Mouse (Mus musculus) T-cell, adult 2 months (primary cell): ENCODE results near the gene Eva1a.

Source experiments
- DNase-seq: peaks from one replicate; pipeline ENCODE4 v3.0.0; 2022; ENCODE audit warnings: low spot score

Gene Eva1a

GRCm38 (mm10) chr6:82127827-82128226 lies 87.0 kb downstream of the Eva1a start:
- no peak for DNase-seq

- no peak for DNase-seq
Observed at GRCm38 (mm10) chr6:82129630-82130217, 88.9 kb downstream of the Eva1a start.

DNA sequence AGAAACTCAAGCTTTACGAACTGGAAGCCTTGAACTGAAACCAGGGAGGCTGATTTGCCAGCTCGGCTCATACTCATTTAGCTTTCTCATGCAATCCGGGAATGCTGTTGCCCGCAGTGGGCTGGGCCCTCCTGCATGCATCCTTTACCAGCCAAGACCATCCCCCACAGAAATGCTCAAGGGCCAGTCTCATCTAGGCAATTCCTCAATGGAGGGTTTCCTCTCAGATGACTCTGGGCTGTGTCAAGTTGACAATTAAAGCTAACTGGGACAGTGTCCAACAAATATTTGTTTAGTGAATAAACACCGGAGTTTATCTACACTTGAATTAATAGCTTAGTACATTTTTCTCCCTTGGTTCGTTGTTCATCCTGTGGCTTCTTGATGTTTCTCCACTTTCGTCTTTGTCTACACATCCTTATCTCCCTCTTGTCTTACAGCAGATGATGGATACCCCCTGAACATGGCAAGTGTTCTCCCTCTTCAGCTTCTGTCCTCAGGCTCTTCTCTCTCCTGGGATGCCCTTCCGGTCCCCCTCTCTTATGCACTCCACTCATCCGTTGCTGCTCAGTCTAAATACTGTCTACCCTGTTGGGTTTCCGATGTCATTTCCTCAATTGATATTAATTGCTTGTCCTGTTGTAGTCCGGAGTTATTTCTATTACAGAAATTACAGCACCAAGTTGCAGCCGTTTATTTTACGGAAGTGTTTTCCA lies 92.2 kb downstream of the Eva1a start:
- DNase-seq: no peak

- no peak for DNase-seq
Observed at GRCm38 (mm10) chr6:82133592-82133978, 92.7 kb downstream of the Eva1a start.

- DNase-seq: no peak
Observed at GRCm38 (mm10) chr6:82135959-82136712, 95.3 kb downstream of the Eva1a start.
